Mouse (Mus musculus): Measurements from ENCODE around the gene Nfib. TPM values are rescaled to one million over a fixed set of nuclear protein-coding genes. Genes with fewer than 3 reads are reported as not detected.

Nfib gene
- polyA plus RNA-seq, 1 experiment from 2014 or later = 31.8 TPM

DNA sequence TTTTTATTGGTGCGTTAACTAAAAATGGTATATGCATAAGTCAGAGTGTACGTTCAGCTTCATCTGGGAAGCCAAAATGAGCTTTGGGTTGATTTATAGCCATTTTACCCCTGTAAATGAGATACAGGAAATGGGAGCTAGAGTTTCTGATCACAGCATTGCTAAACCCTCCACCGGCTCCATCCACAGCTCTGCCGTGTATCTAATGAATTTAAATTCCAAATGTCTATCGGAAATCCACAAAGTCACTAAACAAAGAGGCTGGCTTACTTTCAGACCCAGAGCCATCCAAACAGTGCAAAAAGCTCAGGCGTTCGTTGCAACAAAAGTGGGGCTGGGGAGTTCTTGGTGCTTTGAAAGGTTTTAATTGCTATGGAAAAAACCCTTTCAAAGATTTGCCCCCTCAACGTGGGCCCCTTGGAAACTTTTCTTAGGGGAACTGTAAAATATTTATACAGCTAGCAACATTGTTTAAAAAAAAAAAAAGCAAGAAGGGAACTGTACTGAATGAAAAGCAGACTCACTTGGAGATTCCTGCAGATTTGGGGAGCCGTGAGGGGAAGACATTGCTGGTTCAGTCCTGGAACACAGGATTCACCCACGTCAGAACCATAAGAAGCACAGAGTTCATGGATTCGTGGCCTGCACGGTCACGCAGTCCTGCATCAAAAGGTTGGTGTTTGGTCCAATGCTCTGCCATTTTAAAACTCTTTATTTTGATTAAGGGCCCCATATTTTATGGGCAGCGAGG lies 100.3 kb downstream of the Nfib start:
- WGBS = 55% methylated on average over 14 of the region's 14 CpGs
- peaks cover 10% of the 10 kb centered on the region; the same call in 1 of the 2 replicates for H3K4me1 ChIP-seq (ENCODE audit: control insufficient read depth, insufficient read depth, low read length)
- no peak overlapping the region; the same call in 1 of the 2 replicates for H3K27ac ChIP-seq (replicated peaks; ENCODE audit: low read depth, low read length)
- no peak for ATAC-seq (ENCODE audit: insufficient number of reproducible peaks, low FRiP score, low TSS enrichment, low read depth)
- H3K27me3 ChIP-seq (ENCODE audit: control insufficient read depth, insufficient read depth, low read length) = no peaks in the 10 kb centered on the region
- no peak overlapping the region for H3K9ac ChIP-seq (ENCODE audit: low read length)
- H3K9me3 ChIP-seq (ENCODE audit: control insufficient read depth, low read length) = no peaks in the 10 kb centered on the region
- no peak for DNase-seq (ENCODE audit: low spot score)
- no peak overlapping the region for H3K4me2 ChIP-seq (ENCODE audit: low read depth, severe bottlenecking)
- H3K4me3 ChIP-seq (ENCODE audit: low read depth, low read length) = no peak overlapping the region
- no peaks in the 10 kb centered on the region for H3K36me3 ChIP-seq (ENCODE audit: control insufficient read depth, insufficient read depth, low read length)

DNA sequence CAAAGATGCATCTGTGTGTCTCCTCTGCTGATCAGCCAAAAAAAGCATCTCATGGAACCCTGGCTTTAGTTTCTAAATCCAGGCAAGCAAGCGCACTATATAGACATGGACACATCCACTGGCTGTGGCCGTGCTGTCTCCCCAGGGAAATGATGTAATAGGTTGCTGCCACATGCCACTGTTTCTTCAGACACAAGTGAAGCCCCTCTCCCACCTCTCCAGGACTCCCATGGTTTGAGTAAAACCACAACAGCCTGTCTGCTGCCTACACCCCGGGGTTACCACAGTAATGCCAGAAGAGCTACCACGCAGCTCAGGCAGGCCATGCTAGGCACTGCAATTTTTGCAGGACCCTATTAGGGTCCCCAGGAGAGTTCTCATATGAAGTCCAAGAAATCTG lies 101.0 kb downstream of the Nfib start:
- H3K9me3 ChIP-seq (ENCODE audit: control insufficient read depth, low read length) = no peaks in the 10 kb centered on the region
- no peaks in the 10 kb centered on the region for H3K27me3 ChIP-seq (ENCODE audit: control insufficient read depth, insufficient read depth, low read length)
- H3K9ac ChIP-seq (ENCODE audit: low read length) = no peak overlapping the region
- peaks cover 10% of the 10 kb centered on the region; the same call in 1 of the 2 replicates for H3K4me1 ChIP-seq (ENCODE audit: control insufficient read depth, insufficient read depth, low read length)
- 50% methylated on average over 4 of the region's 4 CpGs for WGBS
- ATAC-seq (ENCODE audit: insufficient number of reproducible peaks, low FRiP score, low TSS enrichment, low read depth) = peak; percentile 62; the same call in 1 of the 2 replicates
- no peaks in the 10 kb centered on the region for H3K36me3 ChIP-seq (ENCODE audit: control insufficient read depth, insufficient read depth, low read length)
- no peak overlapping the region for H3K4me2 ChIP-seq (ENCODE audit: low read depth, severe bottlenecking)
- DNase-seq (ENCODE audit: low spot score) = no peak
- H3K4me3 ChIP-seq (ENCODE audit: low read depth, low read length) = no peak overlapping the region
- H3K27ac ChIP-seq (replicated peaks; ENCODE audit: low read depth, low read length) = no peak overlapping the region

DNA sequence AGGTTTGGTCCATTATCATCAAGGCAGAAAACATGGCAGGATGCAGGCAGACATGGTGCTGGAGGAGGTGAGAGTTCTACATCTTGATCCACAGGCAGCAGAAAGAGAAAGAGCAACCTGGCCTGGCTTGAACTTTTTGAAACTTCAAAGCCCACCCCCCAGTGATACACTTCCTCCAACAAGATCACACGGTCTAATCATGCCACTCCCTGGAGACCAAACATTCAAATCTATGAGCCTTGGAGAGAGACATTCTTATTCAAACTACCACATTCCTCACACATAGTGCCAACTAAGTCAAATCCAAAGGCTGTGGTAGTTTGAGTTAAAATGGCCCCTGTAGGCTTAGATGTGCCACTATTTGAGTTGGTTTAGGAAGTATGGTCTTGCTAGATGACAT lies 104.9 kb downstream of the Nfib start:
- no peaks in the 10 kb centered on the region for H3K36me3 ChIP-seq (ENCODE audit: control insufficient read depth, insufficient read depth, low read length)
- ATAC-seq (ENCODE audit: insufficient number of reproducible peaks, low FRiP score, low TSS enrichment, low read depth) = no peak

DNA sequence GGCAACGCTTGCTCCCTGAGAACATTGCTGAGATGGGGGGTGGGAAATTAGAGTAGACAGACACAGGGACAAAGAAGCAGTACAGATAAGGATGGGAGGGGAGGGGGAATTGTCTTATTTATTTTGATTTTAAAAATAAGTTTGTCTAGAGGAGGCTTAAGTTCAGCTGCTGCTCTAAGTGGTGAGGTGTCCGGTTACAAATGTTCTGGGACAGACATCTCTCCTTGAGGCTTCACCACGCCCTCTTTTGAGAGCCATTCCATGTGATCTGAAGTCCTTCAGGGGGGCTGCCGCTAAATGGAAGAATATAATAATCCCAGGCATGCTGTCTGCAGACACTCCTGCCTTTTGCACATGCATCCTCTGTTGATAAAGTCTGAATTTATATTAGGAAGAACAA lies 107.1 kb downstream of the Nfib start:
- Histone ChIP-seq H3K27ac (replicated peaks; ENCODE audit: low read depth, low read length) (no peak overlapping the region), H3K4me1 (ENCODE audit: control insufficient read depth, insufficient read depth, low read length) (no peaks in the 10 kb centered on the region), H3K27me3 (ENCODE audit: control insufficient read depth, insufficient read depth, low read length) (no peaks in the 10 kb centered on the region), H3K36me3 (ENCODE audit: control insufficient read depth, insufficient read depth, low read length) (no peaks in the 10 kb centered on the region), H3K9ac (ENCODE audit: low read length) (no peak overlapping the region), H3K4me2 (ENCODE audit: low read depth, severe bottlenecking) (no peak overlapping the region), H3K9me3 (ENCODE audit: control insufficient read depth, low read length) (no peaks in the 10 kb centered on the region), H3K4me3 (ENCODE audit: low read depth, low read length) (no peak overlapping the region)
- DNase-seq (ENCODE audit: low spot score) (no peak), ATAC-seq (ENCODE audit: insufficient number of reproducible peaks, low FRiP score, low TSS enrichment, low read depth) (no peak)
- 58% methylated on average over 4 of the region's 4 CpGs for WGBS

More for the DNA sequence above, 104.9 kb downstream of the Nfib start:
- H3K4me2 ChIP-seq (ENCODE audit: low read depth, severe bottlenecking) = no peak overlapping the region
- no peak overlapping the region for H3K4me3 ChIP-seq (ENCODE audit: low read depth, low read length)
- no peak overlapping the region for H3K9ac ChIP-seq (ENCODE audit: low read length)
- H3K27me3 ChIP-seq (ENCODE audit: control insufficient read depth, insufficient read depth, low read length) = no peaks in the 10 kb centered on the region
- no peak overlapping the region for H3K27ac ChIP-seq (replicated peaks; ENCODE audit: low read depth, low read length)
- no peak for DNase-seq (ENCODE audit: low spot score)
- peaks cover 7% of the 10 kb centered on the region; the same call in 1 of the 2 replicates for H3K4me1 ChIP-seq (ENCODE audit: control insufficient read depth, insufficient read depth, low read length)
- WGBS = 90% methylated on average over 1 of the region's 1 CpGs
- H3K9me3 ChIP-seq (ENCODE audit: control insufficient read depth, low read length) = no peaks in the 10 kb centered on the region

DNA sequence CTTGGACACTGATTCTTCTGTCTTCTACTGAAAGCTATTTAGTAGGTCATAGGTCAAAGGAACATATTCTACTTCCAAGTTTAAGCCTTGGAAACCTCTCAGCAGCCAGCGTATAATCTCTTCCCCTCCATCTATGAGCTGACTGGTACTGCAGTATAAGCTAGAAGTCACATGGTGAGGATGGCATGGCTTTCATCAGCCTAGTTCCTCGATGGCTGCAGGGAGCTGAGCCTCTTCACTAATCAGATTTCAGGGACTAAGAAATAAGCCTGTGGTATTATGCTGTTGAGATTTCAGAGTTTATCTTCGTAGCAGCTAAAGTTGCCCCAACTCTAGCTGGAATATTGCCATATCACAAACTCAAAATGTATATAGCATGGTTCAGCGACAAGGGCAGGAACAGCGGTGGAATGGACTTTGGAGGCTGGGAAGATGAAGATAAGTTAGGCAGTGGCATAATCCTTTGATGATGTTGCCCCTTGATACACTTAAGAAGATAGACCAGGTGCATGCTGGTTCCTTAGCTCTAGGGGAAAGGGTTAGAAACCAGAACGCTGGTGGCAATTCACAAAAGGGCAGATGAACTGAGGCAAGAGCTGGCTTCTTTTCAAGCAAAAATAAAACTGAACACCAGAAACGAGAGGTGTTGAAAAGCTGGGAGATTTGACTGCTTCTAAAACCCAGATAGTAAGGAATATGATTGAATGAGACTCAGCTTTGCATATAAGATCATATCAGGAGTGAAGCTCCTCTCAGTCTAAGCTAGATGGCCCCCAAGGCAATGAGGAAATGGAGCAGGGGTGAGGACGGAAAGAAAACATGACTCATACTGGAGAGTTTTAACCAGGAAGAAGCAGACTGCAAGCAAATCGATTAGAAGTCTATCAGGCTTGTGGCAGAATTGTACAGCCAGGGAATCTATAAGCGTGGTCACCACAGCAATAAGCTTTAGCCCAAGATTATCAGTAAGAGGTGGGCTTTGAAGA lies 111.6 kb downstream of the Nfib start:
- Histone ChIP-seq H3K4me3 (ENCODE audit: low read depth, low read length) (no peak overlapping the region), H3K27ac (replicated peaks; ENCODE audit: low read depth, low read length) (no peak overlapping the region), H3K27me3 (ENCODE audit: control insufficient read depth, insufficient read depth, low read length) (no peaks in the 10 kb centered on the region)

DNA sequence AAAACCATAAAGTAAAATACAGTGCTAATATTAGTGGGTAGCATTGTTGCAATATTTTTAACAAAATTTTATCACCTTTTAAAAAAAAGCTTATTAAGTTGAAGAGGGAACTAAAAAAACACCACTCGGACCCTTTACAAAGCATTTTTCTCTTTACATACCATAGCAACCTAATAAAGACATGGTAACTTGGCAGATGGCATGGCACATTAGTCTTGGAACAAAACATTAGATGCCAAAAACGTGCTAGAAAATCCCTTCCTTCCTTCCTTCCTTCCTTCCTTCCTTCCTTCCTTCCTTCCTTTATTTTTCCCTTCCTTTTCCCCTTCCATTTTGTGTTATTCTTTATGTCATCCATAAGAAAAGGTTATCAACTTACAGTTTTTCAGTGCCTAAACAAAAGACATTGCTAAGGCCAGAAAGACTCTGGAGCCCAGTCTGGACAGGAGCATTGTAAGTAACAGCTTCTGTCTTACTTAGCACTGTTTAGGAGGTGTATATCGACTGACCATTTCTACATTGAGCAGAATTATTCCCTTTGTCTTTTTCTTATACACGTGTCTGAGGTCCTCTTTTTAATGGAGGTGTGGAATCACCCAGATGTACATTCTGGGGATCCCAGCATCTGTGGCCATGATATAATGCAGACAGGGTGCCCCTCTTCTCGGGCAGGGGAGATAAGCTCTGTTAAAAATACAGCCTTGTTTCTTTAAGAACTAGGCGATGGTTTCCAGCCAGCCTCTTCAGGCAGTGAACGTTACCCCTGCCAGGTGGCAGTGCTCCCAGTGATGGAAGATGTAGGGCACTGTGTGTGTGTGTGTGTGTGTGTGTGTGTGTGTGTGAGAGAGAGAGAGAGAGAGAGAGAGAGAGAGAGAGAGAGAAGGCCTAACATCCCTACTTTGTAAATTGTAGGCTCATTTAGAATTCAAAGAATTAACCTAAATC lies 113.2 kb downstream of the Nfib start:
- H3K4me1 ChIP-seq (ENCODE audit: control insufficient read depth, insufficient read depth, low read length) = no peaks in the 10 kb centered on the region
- no peak overlapping the region for H3K4me2 ChIP-seq (ENCODE audit: low read depth, severe bottlenecking)
- no peaks in the 10 kb centered on the region for H3K36me3 ChIP-seq (ENCODE audit: control insufficient read depth, insufficient read depth, low read length)
- no peak overlapping the region for H3K9ac ChIP-seq (ENCODE audit: low read length)
- H3K27ac ChIP-seq (replicated peaks; ENCODE audit: low read depth, low read length) = no peak overlapping the region
- no peak overlapping the region for H3K4me3 ChIP-seq (ENCODE audit: low read depth, low read length)
- ATAC-seq (ENCODE audit: insufficient number of reproducible peaks, low FRiP score, low TSS enrichment, low read depth) (no peak), DNase-seq (ENCODE audit: low spot score) (no peak)
- no peaks in the 10 kb centered on the region for H3K27me3 ChIP-seq (ENCODE audit: control insufficient read depth, insufficient read depth, low read length)
- H3K9me3 ChIP-seq (ENCODE audit: control insufficient read depth, low read length) = no peaks in the 10 kb centered on the region
- WGBS = 61% methylated on average over 7 of the region's 7 CpGs

More for the DNA sequence above, 111.6 kb downstream of the Nfib start:
- H3K9me3 ChIP-seq (ENCODE audit: control insufficient read depth, low read length) = no peaks in the 10 kb centered on the region
- H3K4me1 ChIP-seq (ENCODE audit: control insufficient read depth, insufficient read depth, low read length) = no peaks in the 10 kb centered on the region
- DNase-seq (ENCODE audit: low spot score) = no peak
- H3K4me2 ChIP-seq (ENCODE audit: low read depth, severe bottlenecking) = no peak overlapping the region
- no peaks in the 10 kb centered on the region for H3K36me3 ChIP-seq (ENCODE audit: control insufficient read depth, insufficient read depth, low read length)
- no peak for ATAC-seq (ENCODE audit: insufficient number of reproducible peaks, low FRiP score, low TSS enrichment, low read depth)
- 85% methylated on average over 10 of the region's 10 CpGs for WGBS
- no peak overlapping the region for H3K9ac ChIP-seq (ENCODE audit: low read length)

- no peaks in the 10 kb centered on the region for H3K4me1 ChIP-seq (ENCODE audit: control insufficient read depth, insufficient read depth, low read length)
- H3K4me3 ChIP-seq (ENCODE audit: low read depth, low read length) = no peak overlapping the region
- WGBS = 44% methylated on average over 4 of the region's 4 CpGs
- H3K27ac ChIP-seq (replicated peaks; ENCODE audit: low read depth, low read length) = no peak overlapping the region
- no peaks in the 10 kb centered on the region for H3K36me3 ChIP-seq (ENCODE audit: control insufficient read depth, insufficient read depth, low read length)
- H3K9ac ChIP-seq (ENCODE audit: low read length) = no peak overlapping the region
- DNase-seq (ENCODE audit: low spot score) = peak; percentile 47
- H3K4me2 ChIP-seq (ENCODE audit: low read depth, severe bottlenecking) = no peak overlapping the region
- ATAC-seq (ENCODE audit: insufficient number of reproducible peaks, low FRiP score, low TSS enrichment, low read depth) = no peak
- no peaks in the 10 kb centered on the region for H3K9me3 ChIP-seq (ENCODE audit: control insufficient read depth, low read length)
- no peaks in the 10 kb centered on the region for H3K27me3 ChIP-seq (ENCODE audit: control insufficient read depth, insufficient read depth, low read length)
Measured at GRCm38 (mm10) chr4:82589345-82589890, 116.1 kb downstream of the Nfib start.

All from limb, embryonic 11.5 days (tissue).